Mouse (Mus musculus) ES-Bruce4 (cell line): Measurements from ENCODE around the gene Sel1l3. TPM values are rescaled to one million over a fixed set of nuclear protein-coding genes. Genes with fewer than 3 reads are reported as not detected.

Experiments used
- H3K27ac ChIP-seq: 2 replicates; pipeline ENCODE4 v1.5.1; 2012; ENCODE audit warnings: low read length, inconsistent platforms; ENCODE audit not compliant: insufficient read depth
- H3K27me3 ChIP-seq: 2 replicates; pipeline ENCODE4 v1.6.1; 2012; ENCODE audit warnings: mild to moderate bottlenecking, low read length, inconsistent platforms; ENCODE audit not compliant: control insufficient read depth, poor library complexity, insufficient read depth, severe bottlenecking
- H3K36me3 ChIP-seq: 2 replicates; pipeline ENCODE4 v1.6.1; 2012; ENCODE audit warnings: inconsistent platforms, mild to moderate bottlenecking, low read length, moderate library complexity; ENCODE audit not compliant: control insufficient read depth, poor library complexity, insufficient read depth, severe bottlenecking
- H3K4me1 ChIP-seq: one replicate; pipeline ENCODE4 v1.8.1; 2011; ENCODE audit warnings: low read length; ENCODE audit not compliant: control insufficient read depth, insufficient read depth
- H3K4me3 ChIP-seq: 2 replicates; pipeline ENCODE4 v1.5.1; 2011; ENCODE audit warnings: low read depth, mild to moderate bottlenecking, low read length
- H3K9ac ChIP-seq: 2 replicates; pipeline ENCODE4 v1.6.1; 2012; ENCODE audit warnings: low read depth, mild to moderate bottlenecking, inconsistent platforms; ENCODE audit not compliant: poor library complexity, severe bottlenecking
- H3K9me3 ChIP-seq: replicated peaks from 2 replicates; pipeline ENCODE4 v1.6.1; 2012; ENCODE audit warnings: mild to moderate bottlenecking, low read length, inconsistent platforms; ENCODE audit not compliant: control insufficient read depth, poor library complexity, insufficient read depth, severe bottlenecking
- CTCF ChIP-seq: IDR thresholded peaks from one replicate; pipeline ENCODE4 v1.8.1; 2011; ENCODE audit warnings: low read depth, low read length
- EP300 ChIP-seq: IDR thresholded peaks from 2 replicates; pipeline ENCODE4 v1.6.1; 2011; ENCODE audit warnings: low read depth, low read length; ENCODE audit not compliant: insufficient read depth
- POLR2A ChIP-seq: IDR thresholded peaks from one replicate; pipeline ENCODE4 v1.8.1; 2011; ENCODE audit warnings: low read length; ENCODE audit not compliant: insufficient read depth
- polyA plus RNA-seq: library from polyadenylated mRNA; stranded (reverse); fragments of >200 nt; gene quantifications from 2 replicates; pipeline ENCODE4 v1.2.4, GENCODE M21; 2011; ENCODE audit warnings: low read depth; ENCODE audit not compliant: missing spikeins, insufficient read depth, insufficient read length

The Sel1l3 gene
- polyA plus RNA-seq, 1 experiment: 6.1 TPM

DNA sequence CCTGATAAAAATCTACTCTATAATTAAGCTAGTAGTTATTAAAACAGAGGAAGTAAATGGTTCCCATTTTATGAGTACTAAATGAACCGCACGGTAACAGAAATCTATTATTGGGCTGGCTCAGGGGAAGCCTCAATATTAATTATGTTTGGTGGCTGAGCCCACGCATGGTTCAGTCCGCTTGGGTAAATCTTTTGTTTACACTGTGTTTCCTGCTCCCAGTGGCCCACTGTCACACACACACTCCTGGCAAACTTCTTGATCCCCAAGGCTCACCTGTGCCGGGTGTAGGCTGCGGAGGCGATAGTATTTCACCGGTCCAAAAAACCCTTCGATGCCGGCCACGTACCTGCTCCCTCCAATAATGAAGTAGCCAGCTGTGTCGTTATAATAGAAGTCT is 39.3 kb downstream of the Sel1l3 start:
- peaks cover 4% of the 10 kb centered on the region for H3K4me1 ChIP-seq
- H3K27me3 ChIP-seq: no peaks in the 10 kb centered on the region
- H3K4me3 ChIP-seq: no peak overlapping the region
- H3K36me3 ChIP-seq: no peaks in the 10 kb centered on the region
- TF ChIP-seq CTCF: no peak
- no peak for TF ChIP-seq POLR2A
- TF ChIP-seq EP300: no peak
- H3K9me3 ChIP-seq: no peaks in the 10 kb centered on the region
- no peak overlapping the region for H3K27ac ChIP-seq
- H3K9ac ChIP-seq: no peak overlapping the region

DNA sequence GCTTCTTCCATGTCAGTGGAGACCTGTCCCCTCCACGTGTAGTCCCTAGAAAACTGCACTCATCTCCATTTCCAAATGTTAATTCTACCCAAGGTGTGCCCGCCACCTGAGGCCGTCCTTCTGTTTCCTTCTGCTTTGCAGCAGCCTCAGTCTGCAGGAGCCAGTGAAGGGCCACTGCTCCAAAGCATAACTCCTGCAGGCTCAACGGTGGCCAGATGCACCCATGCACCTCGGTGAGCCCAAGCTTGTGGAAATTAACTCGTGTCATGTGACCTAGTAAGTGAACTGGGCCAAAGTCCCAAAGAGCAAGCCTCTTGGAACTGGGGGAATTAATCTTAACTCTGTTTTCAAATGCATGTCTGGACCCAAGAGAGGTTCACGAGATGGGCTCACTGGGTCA is 40.8 kb downstream of the Sel1l3 start:
- Histone ChIP-seq H3K4me1 (peaks cover 4% of the 10 kb centered on the region), H3K27me3 (no peaks in the 10 kb centered on the region), H3K9me3 (no peaks in the 10 kb centered on the region), H3K36me3 (no peaks in the 10 kb centered on the region), H3K27ac (no peak overlapping the region), H3K4me3 (no peak overlapping the region), H3K9ac (no peak overlapping the region)
- TF ChIP-seq POLR2A (no peak), EP300 (no peak), CTCF (no peak)

DNA sequence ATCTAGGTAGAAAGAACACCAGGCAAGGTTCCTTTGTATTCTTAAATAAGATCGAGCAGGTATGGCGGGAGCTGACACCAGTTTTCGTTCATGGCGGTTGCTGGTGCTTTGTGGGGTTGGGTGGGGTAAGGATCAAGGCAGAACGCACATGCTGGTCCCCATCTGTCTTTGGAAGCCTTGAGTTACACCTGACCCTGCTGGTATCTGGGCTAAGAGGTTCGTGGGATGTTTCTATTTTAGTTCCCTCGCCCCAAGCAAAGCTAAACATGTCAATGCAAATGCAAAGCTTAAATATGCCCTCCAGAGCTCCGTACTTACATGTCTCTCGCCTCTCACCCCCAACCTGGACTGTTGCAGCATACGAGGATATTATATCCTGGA is 41.5 kb downstream of the Sel1l3 start:
- Histone ChIP-seq H3K9me3 (no peaks in the 10 kb centered on the region), H3K4me3 (no peak overlapping the region), H3K27me3 (no peaks in the 10 kb centered on the region), H3K4me1 (peaks cover 4% of the 10 kb centered on the region), H3K27ac (no peak overlapping the region), H3K36me3 (no peaks in the 10 kb centered on the region), H3K9ac (no peak overlapping the region)
- no peak for TF ChIP-seq CTCF

DNA sequence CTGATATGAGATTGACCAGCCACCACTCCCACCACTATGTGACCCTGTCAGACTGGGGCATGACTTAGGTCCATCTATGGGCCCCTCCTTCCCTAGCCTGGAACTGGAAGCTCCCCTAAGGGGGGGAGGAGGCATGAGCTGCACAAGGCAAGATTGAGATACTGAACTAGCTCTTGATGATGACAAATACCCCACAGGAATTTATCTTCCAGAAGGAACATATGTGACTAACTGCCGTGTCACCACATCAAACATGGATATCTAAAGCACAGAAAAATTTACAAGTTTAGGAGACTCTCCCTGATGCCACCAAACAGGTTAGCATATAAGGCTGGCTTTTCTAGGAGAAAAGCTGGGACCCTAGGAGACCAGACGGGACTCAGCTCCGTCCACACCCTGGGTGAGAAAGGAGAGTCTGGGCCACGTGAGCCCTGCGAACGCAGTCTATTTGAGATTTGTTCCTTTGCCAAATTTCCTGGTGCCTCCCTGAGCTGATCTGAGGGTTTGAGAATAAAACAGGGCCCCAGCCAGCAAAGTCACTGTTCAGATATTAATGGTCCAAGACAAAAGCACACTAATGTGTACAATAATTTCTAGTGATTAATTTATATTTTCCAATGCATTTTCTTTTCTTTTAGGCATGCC is 42.0 kb downstream of the Sel1l3 start:
- H3K27me3 ChIP-seq: no peaks in the 10 kb centered on the region
- H3K9ac ChIP-seq: no peak overlapping the region

DNA sequence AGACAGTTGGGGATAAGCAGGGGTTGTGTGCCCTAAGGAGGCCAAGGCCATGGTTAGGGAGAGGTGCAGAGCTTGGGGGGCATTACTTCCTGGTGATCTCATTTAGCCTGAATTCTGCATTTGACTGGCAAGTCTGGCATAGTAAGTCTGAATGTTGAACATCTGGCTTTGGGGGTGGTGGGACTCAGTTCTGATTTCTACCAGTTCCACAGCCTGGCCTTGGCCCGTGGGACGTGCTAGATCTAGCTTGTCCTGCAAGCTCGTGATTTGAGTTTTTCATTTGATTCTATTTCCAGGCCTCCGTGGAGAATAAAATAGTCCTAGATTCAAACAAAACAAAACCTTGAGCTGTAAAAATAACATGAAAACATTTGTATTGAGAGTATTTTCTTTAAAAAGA is 46.2 kb downstream of the Sel1l3 start:
- no peaks in the 10 kb centered on the region for H3K27me3 ChIP-seq
- no peak for TF ChIP-seq POLR2A
- TF ChIP-seq EP300: no peak
- no peak for TF ChIP-seq CTCF
- H3K9me3 ChIP-seq: no peaks in the 10 kb centered on the region
- no peaks in the 10 kb centered on the region for H3K36me3 ChIP-seq
- H3K4me1 ChIP-seq: no peaks in the 10 kb centered on the region
- H3K4me3 ChIP-seq: no peak overlapping the region
- H3K27ac ChIP-seq: no peak overlapping the region
- no peak overlapping the region for H3K9ac ChIP-seq

More for the DNA sequence above, 42.0 kb downstream of the Sel1l3 start:
- Histone ChIP-seq H3K27ac (no peak overlapping the region), H3K9me3 (no peaks in the 10 kb centered on the region), H3K4me1 (peaks cover 3% of the 10 kb centered on the region), H3K4me3 (no peak overlapping the region), H3K36me3 (no peaks in the 10 kb centered on the region)
- TF ChIP-seq EP300 (no peak), POLR2A (no peak), CTCF (no peak)

DNA sequence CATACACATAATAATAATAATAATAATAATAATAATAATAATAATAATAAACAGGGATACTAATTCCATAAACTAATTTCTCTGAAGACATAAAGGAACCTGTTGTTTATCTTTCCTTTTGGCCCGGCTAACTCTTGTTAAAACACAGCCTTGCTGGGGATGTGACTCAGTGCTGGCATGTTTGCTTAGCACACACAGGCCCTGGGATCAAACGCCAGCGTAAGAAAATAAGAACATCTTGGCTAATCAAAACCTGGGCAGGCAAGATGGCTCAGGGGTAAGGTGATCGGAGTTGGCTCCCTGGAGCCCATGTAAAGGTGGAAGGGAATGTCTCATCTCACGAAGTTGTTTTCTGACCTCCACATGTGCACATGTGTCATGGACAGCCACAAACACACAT is 48.1 kb downstream of the Sel1l3 start:
- Histone ChIP-seq H3K9ac (no peak overlapping the region), H3K27me3 (no peaks in the 10 kb centered on the region), H3K27ac (no peak overlapping the region), H3K4me1 (no peaks in the 10 kb centered on the region), H3K9me3 (no peaks in the 10 kb centered on the region), H3K4me3 (no peak overlapping the region), H3K36me3 (no peaks in the 10 kb centered on the region)
- TF ChIP-seq CTCF: no peak
- no peak for TF ChIP-seq POLR2A
- TF ChIP-seq EP300: no peak
